Mouse (Mus musculus): Measurements from ENCODE around the gene Ccdc90b.
A peak's percentile ranks its signal among the peaks of the same experiment; 100 is the strongest.

Gene Ccdc90b

GRCm38 (mm10) chr7:92560986-92561876, at the start of gene Ccdc90b:
Gene Ccdc90b (plus strand): TSS chr7:92561149.
- peak; percentile 79 for DNase-seq (ENCODE audit: low spot score)

- no peak for DNase-seq (ENCODE audit: low spot score)
Observed at GRCm38 (mm10) chr7:92520397-92520796, 40.6 kb upstream of the Ccdc90b start.

GRCm38 (mm10) chr7:92520820-92521219, 40.1 kb upstream of the Ccdc90b start:
- DNase-seq (ENCODE audit: low spot score) = no peak

DNA sequence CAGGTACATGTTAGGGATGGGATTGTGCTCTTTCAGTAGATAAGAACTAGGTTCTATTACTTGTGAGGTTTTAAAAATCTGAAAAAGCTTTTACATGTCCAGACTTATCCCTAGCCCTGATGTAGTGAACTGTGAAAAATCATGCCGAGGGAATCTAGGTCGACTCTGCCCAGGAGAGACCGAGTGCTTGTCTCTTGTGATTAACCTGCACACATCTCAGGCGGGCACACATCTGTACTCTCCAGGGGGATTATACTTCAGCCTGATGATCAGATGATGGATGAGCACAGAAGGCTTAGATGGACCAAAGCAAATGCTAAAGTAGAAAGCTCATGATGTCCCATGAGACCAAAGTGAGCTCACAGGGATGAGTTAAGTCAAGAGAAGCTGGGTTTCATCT, 31.7 kb upstream of the Ccdc90b start:
- no peak for DNase-seq (ENCODE audit: low spot score)

GRCm38 (mm10) chr7:92532351-92533036, 28.5 kb upstream of the Ccdc90b start:
- DNase-seq (ENCODE audit: low spot score) = no peak

DNA sequence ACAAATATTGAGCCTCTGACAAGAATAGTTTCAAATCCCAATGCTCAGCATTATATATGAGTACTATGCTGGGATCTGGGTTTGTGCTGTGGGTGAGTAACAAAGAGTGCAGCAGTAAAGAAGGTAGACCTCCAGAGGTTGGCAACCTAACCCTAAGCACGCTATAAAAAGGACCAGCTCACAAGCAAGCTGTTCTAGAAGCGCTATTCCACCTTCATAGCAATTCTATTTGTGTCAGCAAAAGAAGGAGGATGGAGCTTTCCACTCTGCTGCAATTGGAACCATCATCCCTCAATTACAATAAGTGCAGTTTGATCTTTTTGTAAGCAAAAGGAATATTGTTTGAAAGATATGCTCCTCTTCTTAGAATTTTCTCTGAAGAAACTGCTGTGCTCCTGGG, 14.2 kb upstream of the Ccdc90b start:
- DNase-seq (ENCODE audit: low spot score) = no peak

DNA sequence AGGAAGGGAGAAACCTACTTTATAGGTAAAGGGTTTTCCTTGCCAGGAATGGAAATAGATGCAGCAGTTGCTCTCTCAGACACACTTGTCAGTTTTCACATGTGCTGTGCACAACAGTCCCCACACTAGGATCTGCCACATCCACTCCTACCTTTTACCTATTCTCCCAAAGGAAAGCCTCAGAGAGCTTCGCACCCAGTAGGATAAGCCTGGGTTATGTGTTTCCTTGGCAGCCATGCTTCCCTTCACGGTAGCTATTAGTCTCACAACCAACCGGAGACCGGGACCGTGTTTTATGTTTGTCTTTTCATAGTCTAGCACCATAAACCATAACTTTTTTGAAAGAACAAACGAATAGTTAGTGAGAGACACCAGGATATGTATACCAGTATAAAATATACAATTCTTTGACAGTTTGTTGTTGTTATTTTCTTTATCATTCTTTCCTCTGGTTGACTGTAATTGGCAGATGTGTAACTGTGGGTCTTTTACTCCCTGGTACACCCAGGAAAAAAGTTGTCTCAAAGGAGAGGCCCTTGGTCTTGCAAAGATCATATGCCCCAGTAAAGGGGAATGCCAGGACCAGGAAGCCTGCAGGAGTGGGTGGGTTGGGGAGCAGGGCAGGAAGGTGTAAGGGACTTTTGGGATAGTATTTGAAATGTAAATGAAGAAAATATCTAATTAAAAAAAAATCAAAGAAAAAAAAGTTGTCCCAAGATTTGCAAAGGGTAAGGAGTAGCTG, 10.5 kb upstream of the Ccdc90b start:
- no peak for DNase-seq (ENCODE audit: low spot score)

- DNase-seq (ENCODE audit: low spot score) = no peak
Observed at GRCm38 (mm10) chr7:92550990-92551392, 10.0 kb upstream of the Ccdc90b start.

- no peak for DNase-seq (ENCODE audit: low spot score)
Observed at GRCm38 (mm10) chr7:92558744-92559143, 2.2 kb upstream of the Ccdc90b start.

GRCm38 (mm10) chr7:92566775-92567174, 5.8 kb downstream of the Ccdc90b start:
- no peak for DNase-seq (ENCODE audit: low spot score)

DNA sequence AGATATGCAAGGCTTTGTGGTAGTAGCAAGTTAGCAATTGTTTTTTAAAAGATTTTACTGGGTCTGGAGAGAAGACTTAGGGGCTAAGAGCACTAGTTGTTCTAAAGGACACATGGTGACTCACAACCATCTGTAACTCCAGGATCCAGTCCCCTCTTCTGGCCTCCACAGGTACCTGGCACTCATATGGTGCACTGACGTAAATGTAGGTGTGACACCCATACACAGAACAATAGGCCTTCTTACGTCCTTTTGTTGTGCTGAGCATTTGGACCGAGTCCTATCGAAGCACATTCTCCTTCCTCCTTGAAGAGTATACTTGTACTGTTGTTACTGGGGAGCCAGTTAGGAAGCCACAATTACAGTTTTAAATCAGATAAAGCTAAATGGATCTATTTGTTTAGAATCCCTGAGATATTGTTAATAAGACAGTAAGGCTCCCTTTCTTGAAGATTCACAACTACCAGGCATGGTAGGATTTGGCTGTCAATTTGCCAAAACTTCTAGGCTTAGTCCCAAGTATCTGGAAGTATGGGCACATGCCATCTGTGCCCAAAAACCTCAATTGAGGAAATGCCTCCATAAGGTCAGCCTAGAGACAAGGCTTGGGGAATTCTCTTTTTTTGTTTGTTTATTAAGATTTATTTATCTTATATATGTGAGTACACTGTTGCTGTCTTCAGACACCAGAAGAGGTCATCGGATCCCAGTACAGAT, 19.7 kb downstream of the Ccdc90b start:
- DNase-seq (ENCODE audit: low spot score) = no peak

DNA sequence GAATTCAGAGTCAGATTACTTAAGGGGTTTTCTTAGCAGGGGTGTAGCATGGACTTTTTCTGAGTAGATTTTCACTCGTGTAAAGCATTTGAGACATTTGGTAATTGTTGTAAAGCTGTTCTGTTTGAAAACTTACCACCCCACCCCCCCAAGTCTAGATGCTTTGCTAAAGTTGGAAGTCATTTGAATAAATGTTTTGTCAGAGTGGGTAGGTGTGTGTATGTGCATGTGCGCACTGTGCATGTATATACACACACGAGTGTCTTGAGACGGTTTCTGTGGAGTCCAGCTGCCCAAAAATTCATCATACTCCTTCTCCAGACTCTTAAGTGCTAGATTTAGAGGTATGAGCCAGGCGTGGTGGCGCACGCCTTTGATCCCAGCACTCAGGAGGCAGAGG, 22.6 kb downstream of the Ccdc90b start:
- no peak for DNase-seq (ENCODE audit: low spot score)

DNA sequence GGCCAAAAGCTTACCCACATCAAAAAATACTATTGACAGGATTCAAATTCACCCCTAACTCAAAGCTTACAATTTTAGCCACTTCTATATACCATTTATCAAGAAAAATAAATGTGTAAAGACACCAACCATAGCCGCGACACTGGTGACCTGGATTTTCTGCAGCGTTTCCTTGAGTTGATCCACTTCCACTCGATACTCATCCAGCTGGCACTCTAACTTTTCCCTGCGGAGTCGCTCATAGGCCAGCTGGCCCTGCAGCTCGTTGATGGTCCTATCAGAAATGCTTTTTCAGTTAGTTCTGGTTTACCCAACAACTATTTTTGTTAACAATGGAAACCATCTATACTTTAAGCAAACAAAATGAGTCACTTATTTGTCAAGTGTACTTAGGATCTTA, 29.0 kb downstream of the Ccdc90b start:
- DNase-seq (ENCODE audit: low spot score) = no peak

- no peak for DNase-seq (ENCODE audit: low spot score)
Observed at GRCm38 (mm10) chr7:92590842-92591241, 29.9 kb downstream of the Ccdc90b start.

- DNase-seq (ENCODE audit: low spot score) = no peak
Observed at GRCm38 (mm10) chr7:92604961-92605360, 44.0 kb downstream of the Ccdc90b start.

GRCm38 (mm10) chr7:92610830-92611229, 49.9 kb downstream of the Ccdc90b start:
- no peak for DNase-seq (ENCODE audit: low spot score)

DNA sequence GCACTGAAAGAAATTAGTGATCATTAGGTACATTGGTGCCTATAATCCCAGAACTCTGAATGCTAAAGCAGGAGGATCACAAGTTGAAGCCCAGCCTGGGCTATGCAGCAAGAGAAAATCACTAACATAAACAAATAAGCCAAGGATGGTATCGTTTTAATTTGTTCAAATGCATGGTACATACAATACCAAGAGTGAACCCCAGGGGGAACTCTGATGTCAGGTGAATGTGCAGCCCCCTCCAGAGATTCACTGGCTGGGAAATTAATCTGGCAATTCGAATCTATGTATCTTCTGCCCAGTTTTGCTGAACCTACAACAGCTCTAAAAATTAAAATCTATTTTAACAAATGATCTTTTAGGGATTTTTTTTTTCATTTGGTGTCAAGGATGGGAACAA, 63.5 kb downstream of the Ccdc90b start:
- no peak for DNase-seq (ENCODE audit: low spot score)

- DNase-seq (ENCODE audit: low spot score) = no peak
Observed at GRCm38 (mm10) chr7:92630167-92630566, 69.2 kb downstream of the Ccdc90b start.

Data from ovary, postnatal 10 days (tissue).